Mouse (Mus musculus) lung, embryonic 15.5 days (tissue): ENCODE results near the gene Syt12. TPM values are rescaled to one million over a fixed set of nuclear protein-coding genes. Genes with fewer than 3 reads are reported as not detected.

Experiments
- ATAC-seq: fragments of 200-750 bp; cut with Nextera tagmentation; 2 replicates; pipeline ENCODE4 v1.8.0; 2017; ENCODE audit warnings: moderate number of reproducible peaks, borderline replicate concordance; ENCODE audit not compliant: low FRiP score, low TSS enrichment; ENCODE audit errors: extremely low read depth
- H3K27ac ChIP-seq: fragments of 300-500 bp; sonication (generic); 2 replicates; pipeline ENCODE4 v1.5.1; 2015; ENCODE audit warnings: moderate library complexity, mild to moderate bottlenecking, inconsistent platforms
- H3K27me3 ChIP-seq: fragments of 300-500 bp; sonication (generic); 2 replicates; pipeline ENCODE4 v1.6.1; 2015; ENCODE audit warnings: inconsistent platforms
- H3K36me3 ChIP-seq: fragments of 300-500 bp; sonication (generic); 2 replicates; pipeline ENCODE4 v1.6.1; 2015; ENCODE audit warnings: inconsistent platforms
- H3K4me1 ChIP-seq: fragments of 300-500 bp; sonication (generic); 2 replicates; pipeline ENCODE4 v1.6.1; 2015; ENCODE audit warnings: inconsistent platforms
- H3K4me2 ChIP-seq: fragments of 300-500 bp; sonication (generic); 2 replicates; pipeline ENCODE4 v1.6.1; 2015; ENCODE audit warnings: inconsistent platforms, mild to moderate bottlenecking, moderate library complexity
- H3K4me3 ChIP-seq: fragments of 300-500 bp; sonication (generic); 2 replicates; pipeline ENCODE4 v1.5.1; 2015; ENCODE audit warnings: mild to moderate bottlenecking, inconsistent platforms
- H3K9ac ChIP-seq: fragments of 300-500 bp; sonication (generic); 2 replicates; pipeline ENCODE4 v1.6.1; 2015; ENCODE audit warnings: inconsistent platforms
- H3K9me3 ChIP-seq: fragments of 300-500 bp; sonication (generic); 2 replicates; pipeline ENCODE4 v1.6.1; 2016; ENCODE audit warnings: inconsistent platforms
- WGBS: fragments of 180-500 bp; shearing (Covaris S2); methylation state at CpG from one replicate; pipeline ENCODE4 v1.1.7; 2015; 5-methylcytosine and 5-hydroxymethylcytosine counted together
- polyA plus RNA-seq: library from polyadenylated mRNA; unstranded; fragments of >200 nt; fragmentation: Nextera tagmentation; extraction: Ambion mirVana; gene quantifications from 2 replicates; pipeline ENCODE4 v1.2.1, GENCODE M21; 2015

Gene Syt12
- polyA plus RNA-seq, 1 experiment from 2014 or later, result 1.2 TPM

GRCm38 (mm10) chr19:4482111-4482859 lies 5.0 kb upstream of the Syt12 start:
- ATAC-seq, result no peak
- Histone ChIP-seq H3K4me2 (no peak overlapping the region), H3K9ac (no peak overlapping the region), H3K36me3 (no peaks in the 10 kb centered on the region), H3K27me3 (peaks cover under 1% of the 10 kb centered on the region; the same call in 1 of the 2 replicates), H3K27ac (no peak overlapping the region), H3K9me3 (no peaks in the 10 kb centered on the region), H3K4me3 (no peak overlapping the region), H3K4me1 (peaks cover 15% of the 10 kb centered on the region)
- 78% methylated on average over 3 of the region's 3 CpGs for WGBS

- H3K27me3 ChIP-seq, result peaks cover 10% of the 10 kb centered on the region
- no peak overlapping the region for H3K4me2 ChIP-seq
- WGBS, result 27% methylated on average over 4 of the region's 4 CpGs
- no peaks in the 10 kb centered on the region for H3K9me3 ChIP-seq
- H3K9ac ChIP-seq, result no peak overlapping the region
- no peak overlapping the region for H3K27ac ChIP-seq
- H3K4me3 ChIP-seq, result no peak overlapping the region
- H3K36me3 ChIP-seq, result no peaks in the 10 kb centered on the region
- no peak for ATAC-seq
- peaks cover 21% of the 10 kb centered on the region for H3K4me1 ChIP-seq
These were observed 4.1 kb upstream of the Syt12 start for GRCm38 (mm10) chr19:4481326-4481725.

- H3K27me3 ChIP-seq, result peaks cover 23% of the 10 kb centered on the region
- ATAC-seq, result no peak
- WGBS, result 76% methylated on average over 2 of the region's 2 CpGs
- H3K9ac ChIP-seq, result no peak overlapping the region
- no peaks in the 10 kb centered on the region for H3K9me3 ChIP-seq
- no peak overlapping the region for H3K4me2 ChIP-seq
- H3K4me1 ChIP-seq, result peaks cover 23% of the 10 kb centered on the region
- H3K36me3 ChIP-seq, result no peaks in the 10 kb centered on the region
- H3K27ac ChIP-seq, result no peak overlapping the region
- no peak overlapping the region for H3K4me3 ChIP-seq
These were observed 2.8 kb upstream of the Syt12 start for GRCm38 (mm10) chr19:4480041-4480440.

DNA sequence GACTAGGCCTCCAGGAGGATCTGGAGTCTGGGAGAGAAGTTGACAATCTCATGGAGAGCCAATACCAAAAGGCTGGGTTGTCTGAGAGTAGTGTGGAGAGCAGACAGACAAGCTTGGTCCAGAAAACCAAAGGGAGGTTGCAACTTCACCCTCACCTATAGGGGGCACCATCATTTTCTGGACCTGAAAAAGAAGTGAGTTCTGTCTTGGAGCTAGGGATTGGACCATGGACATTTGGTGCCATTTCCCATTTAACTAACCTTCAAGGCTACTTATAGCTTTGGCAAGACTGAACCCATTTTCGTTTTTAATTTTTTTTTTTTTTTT lies 906 bp upstream of the Syt12 start:
- ATAC-seq, result no peak
- H3K4me3 ChIP-seq, result no peak overlapping the region
- no peak overlapping the region for H3K27ac ChIP-seq
- H3K4me2 ChIP-seq, result peak overlapping the region; percentile 100
- peaks cover 28% of the 10 kb centered on the region for H3K27me3 ChIP-seq
- no peaks in the 10 kb centered on the region for H3K36me3 ChIP-seq
- no peaks in the 10 kb centered on the region for H3K9me3 ChIP-seq
- H3K9ac ChIP-seq, result no peak overlapping the region
- peaks cover 18% of the 10 kb centered on the region for H3K4me1 ChIP-seq
- 26% methylated on average over 1 of the region's 1 CpGs for WGBS

- Histone ChIP-seq H3K9ac (peak overlapping the region; percentile 52), H3K4me3 (peak overlapping the region; percentile 57), H3K36me3 (no peaks in the 10 kb centered on the region), H3K27me3 (peaks cover 28% of the 10 kb centered on the region), H3K4me2 (peak overlapping the region; percentile 100), H3K4me1 (peaks cover 18% of the 10 kb centered on the region), H3K27ac (no peak overlapping the region), H3K9me3 (no peaks in the 10 kb centered on the region)
- WGBS, result under 1% methylated on average over 60 of the region's 70 CpGs
- peak; percentile 72; the same call in 1 of the 2 replicates for ATAC-seq
These were observed 518 bp downstream of the Syt12 start for GRCm38 (mm10) chr19:4476601-4477257.

DNA sequence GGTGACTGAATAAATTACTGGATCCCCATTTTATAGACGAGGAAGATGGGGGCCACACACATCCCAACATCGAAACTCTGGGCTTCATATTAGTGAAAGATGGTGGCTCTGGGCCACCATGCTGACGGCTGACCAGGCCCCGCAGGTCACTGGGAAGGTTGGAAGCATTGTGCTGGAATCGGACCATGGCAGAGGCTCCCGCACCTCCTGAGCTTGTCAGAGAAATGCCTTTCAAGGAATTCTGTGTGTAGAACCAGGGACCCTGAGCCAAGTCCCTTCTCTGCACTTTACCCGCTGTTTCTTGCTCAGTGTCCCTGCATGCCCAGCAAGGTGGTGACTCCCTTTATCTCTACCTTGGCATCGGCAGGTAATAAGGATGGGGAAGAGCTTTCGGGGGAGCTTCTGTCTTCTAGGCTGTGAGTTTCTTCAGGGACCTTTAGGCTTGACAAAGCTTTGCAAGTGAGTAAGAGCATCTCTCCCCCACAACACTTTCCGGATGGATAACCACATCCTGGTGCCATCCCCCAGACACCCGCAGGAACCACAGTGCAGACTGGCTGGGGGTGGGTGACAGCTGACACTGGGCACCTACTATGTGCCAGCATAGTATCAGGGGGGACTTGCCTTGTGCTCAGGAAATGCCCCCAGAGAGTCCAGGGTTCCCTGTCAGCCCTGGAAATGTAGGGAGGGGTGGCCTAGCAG lies 1.9 kb downstream of the Syt12 start:
- Histone ChIP-seq H3K9me3 (no peaks in the 10 kb centered on the region), H3K4me2 (no peak overlapping the region), H3K4me1 (peaks cover 18% of the 10 kb centered on the region), H3K4me3 (no peak overlapping the region), H3K27ac (no peak overlapping the region), H3K36me3 (no peaks in the 10 kb centered on the region), H3K9ac (no peak overlapping the region), H3K27me3 (peaks cover 28% of the 10 kb centered on the region)
- WGBS, result 83% methylated on average over 11 of the region's 11 CpGs
- no peak for ATAC-seq

DNA sequence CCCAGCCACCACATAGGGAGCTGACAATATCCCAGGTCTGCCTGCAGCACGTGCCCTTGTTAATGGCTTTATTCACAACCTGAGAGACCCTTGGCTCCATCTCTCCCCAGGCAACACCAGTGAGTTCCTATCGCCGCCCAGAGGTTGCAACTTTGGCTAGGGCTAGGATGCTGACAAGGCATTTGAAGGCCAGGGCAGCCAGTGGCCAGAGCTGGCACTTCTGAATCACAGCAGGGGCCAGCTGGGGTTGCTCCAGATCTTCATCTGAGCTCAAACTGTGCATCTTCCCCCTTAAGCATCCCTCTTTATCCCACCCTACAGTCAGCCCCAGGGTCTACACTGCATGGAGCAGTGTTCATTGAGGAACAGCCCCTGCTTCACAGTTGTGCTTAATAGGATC lies 2.5 kb downstream of the Syt12 start:
- H3K9ac ChIP-seq, result no peak overlapping the region
- H3K27me3 ChIP-seq, result peaks cover 28% of the 10 kb centered on the region
- no peak for ATAC-seq
- WGBS, result 47% methylated on average over 3 of the region's 3 CpGs
- no peak overlapping the region for H3K4me3 ChIP-seq
- H3K4me1 ChIP-seq, result peaks cover 18% of the 10 kb centered on the region
- no peaks in the 10 kb centered on the region for H3K36me3 ChIP-seq
- no peak overlapping the region for H3K4me2 ChIP-seq
- H3K27ac ChIP-seq, result no peak overlapping the region
- H3K9me3 ChIP-seq, result no peaks in the 10 kb centered on the region

DNA sequence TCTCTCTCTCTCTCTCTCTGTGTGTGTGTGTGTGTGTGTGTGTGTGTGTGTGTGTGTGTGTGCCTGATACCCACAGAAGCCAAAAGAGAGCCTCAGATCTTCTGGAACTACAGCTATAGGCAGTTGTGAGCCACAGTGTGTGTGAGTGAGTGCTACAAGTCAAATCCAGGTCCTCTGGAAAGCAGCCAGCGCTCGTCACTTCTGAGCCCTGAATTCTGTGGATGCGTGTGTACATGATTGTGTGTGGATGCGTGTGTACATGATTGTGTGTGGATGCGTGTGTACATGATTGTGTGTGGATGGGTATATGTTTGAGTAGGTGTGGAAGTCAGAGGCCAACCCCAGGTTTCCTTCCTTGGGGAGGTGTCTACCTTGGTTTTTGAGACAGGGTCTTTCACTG lies 3.7 kb downstream of the Syt12 start:
- peaks cover 18% of the 10 kb centered on the region for H3K4me1 ChIP-seq
- 74% methylated on average over 5 of the region's 5 CpGs for WGBS

DNA sequence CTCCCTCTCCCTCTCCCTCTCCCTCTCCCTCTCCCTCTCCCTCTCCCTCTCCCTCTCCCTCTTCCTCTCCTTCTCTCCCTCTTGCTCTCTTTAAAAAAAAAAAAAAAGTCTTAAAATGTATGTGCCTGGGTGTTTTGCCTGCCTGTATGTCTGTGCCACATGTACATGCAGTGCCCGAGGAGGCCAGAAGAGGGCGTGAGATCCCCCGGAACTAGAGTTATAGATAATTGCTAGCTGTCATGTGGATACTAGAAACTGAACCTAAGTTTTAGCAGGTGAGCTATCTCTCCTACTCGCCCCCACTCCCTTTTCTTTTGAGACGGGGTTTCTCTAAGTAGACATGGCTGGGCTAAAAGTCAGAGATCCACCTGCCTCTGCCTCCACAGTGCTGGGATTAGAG lies 8.9 kb downstream of the Syt12 start:
- Histone ChIP-seq H3K27me3 (no peaks in the 10 kb centered on the region), H3K4me3 (no peak overlapping the region), H3K9me3 (no peaks in the 10 kb centered on the region), H3K27ac (no peak overlapping the region), H3K9ac (no peak overlapping the region), H3K4me1 (no peaks in the 10 kb centered on the region), H3K4me2 (no peak overlapping the region), H3K36me3 (no peaks in the 10 kb centered on the region)
- ATAC-seq, result no peak
- WGBS, result 30% methylated on average over 5 of the region's 5 CpGs

More for the DNA sequence above, 3.7 kb downstream of the Syt12 start:
- Histone ChIP-seq H3K9me3 (no peaks in the 10 kb centered on the region), H3K27me3 (peaks cover 28% of the 10 kb centered on the region), H3K4me3 (no peak overlapping the region), H3K27ac (no peak overlapping the region), H3K4me2 (no peak overlapping the region), H3K9ac (no peak overlapping the region), H3K36me3 (no peaks in the 10 kb centered on the region)
- ATAC-seq, result no peak

GRCm38 (mm10) chr19:4464666-4465065 lies 12.6 kb downstream of the Syt12 start:
- H3K27me3 ChIP-seq, result no peaks in the 10 kb centered on the region
- no peak for ATAC-seq
- H3K4me2 ChIP-seq, result no peak overlapping the region
- no peak overlapping the region for H3K27ac ChIP-seq
- H3K4me3 ChIP-seq, result no peak overlapping the region
- H3K9ac ChIP-seq, result no peak overlapping the region
- no peaks in the 10 kb centered on the region for H3K4me1 ChIP-seq
- no peaks in the 10 kb centered on the region for H3K9me3 ChIP-seq
- H3K36me3 ChIP-seq, result no peaks in the 10 kb centered on the region
- WGBS, result 70% methylated on average over 4 of the region's 4 CpGs

DNA sequence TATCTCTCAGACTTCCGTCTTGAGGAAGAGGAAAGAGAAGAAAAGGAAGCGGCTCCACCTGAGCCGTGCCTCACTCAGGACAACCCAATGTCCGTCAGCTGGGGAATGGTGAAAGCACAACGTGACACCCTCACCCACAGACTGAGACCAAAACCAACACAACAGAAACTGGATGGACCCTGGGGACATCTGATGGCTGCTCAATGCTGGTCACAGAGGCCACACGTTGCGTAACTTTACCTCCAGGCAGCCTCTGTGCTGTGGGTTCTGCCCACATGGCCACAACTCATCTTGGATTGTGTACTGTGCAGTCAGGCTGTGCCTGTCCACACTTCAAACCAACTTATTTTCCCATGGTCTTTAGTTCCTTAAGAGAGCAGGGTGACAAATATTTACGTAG lies 15.3 kb downstream of the Syt12 start:
- no peaks in the 10 kb centered on the region for H3K27me3 ChIP-seq
- no peaks in the 10 kb centered on the region for H3K36me3 ChIP-seq
- H3K4me1 ChIP-seq, result no peaks in the 10 kb centered on the region
- no peak overlapping the region for H3K4me2 ChIP-seq
- ATAC-seq, result no peak
- no peak overlapping the region for H3K27ac ChIP-seq
- no peaks in the 10 kb centered on the region for H3K9me3 ChIP-seq
- 77% methylated on average over 8 of the region's 8 CpGs for WGBS
- H3K4me3 ChIP-seq, result no peak overlapping the region
- no peak overlapping the region for H3K9ac ChIP-seq

GRCm38 (mm10) chr19:4456227-4456626 lies 21.0 kb downstream of the Syt12 start:
- ATAC-seq, result no peak
- no peak overlapping the region for H3K9ac ChIP-seq
- H3K36me3 ChIP-seq, result no peaks in the 10 kb centered on the region
- no peak overlapping the region for H3K27ac ChIP-seq
- H3K27me3 ChIP-seq, result no peaks in the 10 kb centered on the region
- WGBS, result 12% methylated on average over 11 of the region's 11 CpGs
- H3K4me3 ChIP-seq, result no peak overlapping the region
- H3K4me2 ChIP-seq, result no peak overlapping the region
- 0 out of 2 replicates have a peak, but pooled peaks cover 6% of the 10 kb centered on the region for H3K4me1 ChIP-seq
- H3K9me3 ChIP-seq, result no peaks in the 10 kb centered on the region
